Mouse (Mus musculus) sigmoid colon, adult 10 weeks (tissue): ENCODE measurements around the gene Kctd8. TPM values are rescaled to one million over a fixed set of nuclear protein-coding genes. Genes with fewer than 3 reads are reported as not detected.

Source experiments
- polyA plus RNA-seq: library from polyadenylated mRNA; stranded (reverse); fragments of 350-450 nt; fragmentation: Illumina TruSeq; extraction: RNeasy Lipid Tissue Mini Kit (QIAGEN cat#74804); gene quantifications from one replicate; pipeline ENCODE4 v1.2.3, GENCODE M21; 2014; ENCODE audit warnings: low read depth, low replicate concordance

Kctd8 gene
- polyA plus RNA-seq, result 0.25 TPM

GRCm38 (mm10) chr5:69340919-69341801, at the start of gene Kctd8:
Kctd8 (minus strand) TSS chr5:69341679.

Other genes starting within 250 kb of the Kctd8 start
- not detected for gene Yipf7, start 201.0 kb upstream of the Kctd8 start, polyA plus RNA-seq
- 122 TPM for gene Guf1, start 215.2 kb upstream of the Kctd8 start, polyA plus RNA-seq